Mouse (Mus musculus): Measurements from ENCODE around the gene Grid2.

Gene Grid2

DNA sequence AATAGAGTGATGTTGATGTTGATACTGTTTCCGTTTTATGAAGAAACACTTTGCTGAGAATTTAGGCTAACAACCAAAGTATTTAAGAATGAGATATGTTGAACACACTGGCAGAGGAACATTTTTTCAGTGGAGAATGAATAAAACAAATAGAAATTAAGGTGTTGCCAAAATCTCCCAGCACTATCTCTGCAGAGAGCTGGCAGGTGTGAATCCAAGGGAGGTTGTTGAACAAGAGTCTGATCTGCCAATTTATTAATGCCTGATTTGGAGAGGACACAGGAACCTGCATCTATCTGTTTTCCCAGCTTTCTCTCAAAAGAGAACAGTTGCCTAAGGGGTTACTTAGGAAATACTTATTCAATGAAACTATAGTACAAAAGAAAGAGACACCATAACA is 822.2 kb downstream of the Grid2 start:
- DNase-seq: no peak

DNA sequence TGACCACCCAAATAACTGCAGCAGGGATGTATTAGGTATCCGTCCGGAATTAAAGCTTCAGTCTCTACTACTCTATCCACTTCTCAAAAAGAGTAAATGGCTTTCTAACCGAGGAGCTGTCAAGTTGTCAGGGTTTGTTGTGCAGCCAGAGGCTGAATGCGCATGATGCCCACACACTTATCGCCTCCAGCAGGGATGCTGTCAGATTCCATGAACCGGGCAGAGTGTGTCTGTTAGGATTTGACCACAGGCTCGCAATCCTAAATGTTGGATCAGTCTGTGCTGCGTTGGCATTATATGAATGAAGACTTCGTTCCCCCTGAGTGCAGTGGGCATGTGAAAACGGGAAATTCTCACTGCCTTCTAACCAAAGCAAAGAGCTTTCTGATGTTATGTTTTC is 843.0 kb downstream of the Grid2 start:
- DNase-seq: no peak

DNA sequence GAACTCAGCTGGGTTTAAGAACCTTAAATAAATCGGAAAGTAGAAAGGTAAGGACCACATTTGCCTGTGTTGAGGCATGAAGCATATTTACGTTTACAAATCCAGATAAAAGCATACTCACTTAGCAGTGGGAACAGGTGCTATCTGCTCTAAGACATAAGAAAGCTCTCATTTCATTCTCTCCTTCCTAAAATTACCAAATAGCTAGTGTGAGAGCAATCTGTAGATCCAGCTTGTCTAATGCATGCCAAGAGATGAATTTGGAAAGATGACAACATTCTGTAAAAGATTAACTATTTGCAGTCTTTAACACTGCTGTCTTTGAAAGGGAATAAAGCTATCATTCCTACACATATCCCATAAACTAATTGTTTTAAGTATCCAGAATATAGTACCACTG is 858.9 kb downstream of the Grid2 start:
- no peak for DNase-seq

DNA sequence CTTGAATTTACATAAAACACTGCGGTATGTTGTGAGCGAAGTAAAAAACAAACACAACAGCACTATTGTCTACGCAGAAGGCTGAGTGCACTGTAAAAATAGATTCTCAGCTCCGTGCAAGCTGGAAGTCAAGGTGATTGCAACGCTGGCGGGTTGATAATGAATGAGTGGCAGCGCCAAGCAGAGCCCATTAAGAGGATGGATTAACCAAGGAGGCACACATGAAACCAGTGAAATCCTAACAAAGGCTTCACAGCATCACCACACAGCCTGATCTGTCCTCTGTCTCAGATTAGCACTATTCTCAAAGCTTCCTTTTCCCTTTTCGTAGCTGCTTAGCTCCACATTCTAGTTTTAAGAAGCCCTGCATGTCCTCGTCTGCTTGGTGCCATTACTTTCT is 880.6 kb downstream of the Grid2 start:
- DNase-seq: no peak

DNA sequence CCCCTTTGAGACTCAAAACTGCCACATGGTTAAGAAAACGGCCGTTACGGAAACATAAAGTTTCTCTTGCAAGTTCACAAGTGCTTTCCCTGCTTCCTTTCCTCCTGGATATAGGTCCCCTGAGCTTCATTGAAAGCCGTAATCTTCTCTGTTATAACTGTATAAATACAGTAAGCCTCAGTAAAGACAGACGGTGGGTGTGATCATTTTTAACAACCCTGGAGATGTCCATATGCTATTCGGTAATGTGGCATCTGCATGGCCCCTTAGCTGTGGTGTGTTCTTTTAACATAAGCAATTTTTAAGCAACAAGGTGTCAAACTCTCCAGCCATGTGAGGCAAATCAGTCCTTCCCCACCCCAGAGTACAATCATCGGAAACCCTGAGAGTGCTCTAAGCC is 892.9 kb downstream of the Grid2 start:
- no peak for DNase-seq

DNA sequence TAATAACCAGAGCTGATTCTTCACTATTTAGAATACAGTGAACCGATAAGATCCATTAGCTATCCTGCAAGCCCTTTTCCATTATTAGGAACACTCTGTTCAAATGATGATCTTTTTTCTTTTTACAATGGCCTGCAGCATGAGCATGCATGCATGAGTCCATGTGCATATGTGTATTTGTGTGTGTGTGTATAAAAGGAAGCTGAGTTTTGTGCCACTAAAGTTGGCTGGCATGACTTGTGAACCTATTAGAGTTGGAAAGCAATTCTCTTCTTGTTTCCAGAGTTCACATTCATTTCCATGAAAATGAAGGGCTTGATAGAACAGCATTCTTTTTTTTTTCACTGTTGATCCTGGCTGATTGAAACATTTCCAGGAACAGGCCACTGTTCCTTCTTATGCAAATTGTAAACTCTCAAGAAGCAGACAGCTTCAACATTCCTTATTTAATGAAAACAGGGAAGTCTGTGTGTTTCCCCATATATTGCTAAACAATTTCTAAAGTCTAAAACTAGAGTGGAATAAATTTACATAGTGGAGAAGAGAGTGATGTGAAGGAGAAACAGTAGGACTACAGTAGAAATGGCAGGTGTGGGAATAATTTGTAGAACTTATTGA is 919.4 kb downstream of the Grid2 start:
- no peak for DNase-seq

DNA sequence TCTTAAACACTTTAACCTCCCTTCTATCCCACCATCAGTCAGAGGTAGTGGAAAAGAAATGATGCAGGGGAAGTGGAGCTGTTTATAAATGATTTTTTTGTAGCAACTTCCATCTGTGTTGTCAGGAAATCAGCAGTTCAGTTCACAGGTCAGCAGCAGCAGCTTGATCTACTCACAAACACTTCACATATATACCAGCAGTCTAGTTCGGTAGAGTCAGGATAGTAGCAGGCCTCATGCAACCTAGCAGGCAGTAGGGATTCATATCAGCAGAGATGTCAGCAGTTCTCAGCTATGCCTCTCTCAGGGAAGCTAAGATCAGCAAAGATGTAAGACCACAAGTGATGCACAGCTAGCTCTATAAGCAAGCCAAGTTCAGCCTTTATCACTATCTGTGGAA is 938.0 kb downstream of the Grid2 start:
- no peak for DNase-seq

DNA sequence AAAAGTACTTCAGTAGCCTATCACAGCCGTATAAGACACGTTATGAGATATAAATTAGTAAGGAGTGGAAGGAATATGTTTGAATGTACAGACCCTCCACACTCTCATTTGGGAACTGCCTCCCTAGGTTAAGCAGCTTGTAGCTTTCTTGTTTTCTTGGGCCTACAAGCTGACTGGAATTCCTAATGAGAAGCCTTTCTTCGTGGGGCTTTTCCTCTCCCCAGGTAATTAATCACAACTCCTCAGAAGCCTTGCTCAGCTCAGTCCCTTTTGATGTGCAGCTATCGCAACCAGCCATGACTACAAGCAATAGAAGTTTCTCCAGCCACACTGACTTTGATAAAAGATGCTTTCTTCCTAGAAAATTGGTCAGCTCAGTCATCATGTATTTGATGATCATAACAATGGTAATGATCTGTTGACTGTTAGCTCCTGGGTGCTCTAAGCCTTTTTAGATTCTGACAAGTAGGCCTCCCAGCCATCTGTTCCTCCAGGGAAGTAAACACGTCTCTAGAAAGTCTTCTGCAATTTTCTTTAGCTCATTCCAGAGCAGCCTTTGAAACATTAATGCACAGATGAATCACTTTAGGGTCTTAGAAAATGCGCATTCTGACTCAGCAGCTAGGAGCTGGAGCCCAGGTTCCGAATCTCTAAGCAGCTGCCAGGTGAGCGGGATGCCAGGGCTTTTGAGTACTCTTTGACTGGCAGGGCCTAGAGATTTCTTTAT is 946.9 kb downstream of the Grid2 start:
- no peak for DNase-seq

DNA sequence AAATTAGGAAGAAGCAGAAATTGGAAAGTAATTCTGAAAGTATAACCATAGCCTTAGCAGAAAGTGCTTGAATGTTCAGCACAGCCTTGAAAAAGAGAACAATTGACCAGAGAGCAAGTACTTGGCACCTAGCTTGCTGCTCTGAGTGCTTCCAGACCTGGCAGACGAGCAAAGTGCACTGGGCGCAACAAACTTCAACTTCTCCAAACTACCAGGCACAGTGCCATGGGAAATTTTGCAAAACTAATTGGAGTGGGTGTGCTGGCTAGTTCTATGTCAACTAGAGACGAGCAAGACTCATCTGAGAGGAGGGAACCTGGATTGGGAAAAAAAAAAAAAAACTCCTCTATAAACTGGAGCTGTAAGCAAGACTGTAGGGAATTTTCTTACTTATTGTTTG is 980.7 kb downstream of the Grid2 start:
- no peak for DNase-seq

DNA sequence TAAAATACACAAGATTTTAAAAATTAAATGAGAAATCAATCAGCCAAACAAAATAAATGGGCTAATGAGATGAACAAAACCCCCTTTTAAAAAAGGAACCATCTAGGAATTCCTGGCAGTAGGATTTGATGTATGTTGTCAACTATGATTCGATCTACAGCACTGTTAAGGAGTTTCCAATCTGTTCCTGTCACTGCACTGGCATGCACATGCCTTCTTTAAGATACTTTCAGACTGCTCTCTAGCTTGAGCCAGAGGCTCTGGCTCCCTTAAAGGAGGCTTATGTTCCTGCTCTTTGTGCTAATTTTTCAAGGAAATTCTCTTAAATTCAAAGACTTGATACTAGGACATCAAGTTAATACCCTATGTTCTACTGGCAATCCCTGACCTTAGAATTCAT is 984.9 kb downstream of the Grid2 start:
- no peak for DNase-seq

DNA sequence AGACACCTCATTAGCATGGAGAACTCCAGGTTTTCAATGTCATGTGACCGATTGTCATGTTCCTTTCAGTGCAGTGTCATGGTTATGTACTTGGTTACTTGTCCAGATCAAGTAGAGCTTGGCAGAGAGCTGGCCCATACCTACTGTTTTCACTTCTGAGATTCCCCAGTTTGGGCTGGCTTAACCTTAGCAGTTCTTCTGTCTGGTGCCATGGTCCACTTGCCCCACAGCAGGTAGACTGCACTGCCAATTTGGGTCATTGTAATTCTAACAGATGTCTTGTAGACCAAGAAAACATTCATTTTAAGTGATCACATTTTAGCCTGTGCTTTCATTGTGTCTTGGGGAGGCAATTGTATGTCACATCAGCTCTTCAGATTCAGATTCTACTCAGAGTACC is 990.3 kb downstream of the Grid2 start:
- no peak for DNase-seq

DNA sequence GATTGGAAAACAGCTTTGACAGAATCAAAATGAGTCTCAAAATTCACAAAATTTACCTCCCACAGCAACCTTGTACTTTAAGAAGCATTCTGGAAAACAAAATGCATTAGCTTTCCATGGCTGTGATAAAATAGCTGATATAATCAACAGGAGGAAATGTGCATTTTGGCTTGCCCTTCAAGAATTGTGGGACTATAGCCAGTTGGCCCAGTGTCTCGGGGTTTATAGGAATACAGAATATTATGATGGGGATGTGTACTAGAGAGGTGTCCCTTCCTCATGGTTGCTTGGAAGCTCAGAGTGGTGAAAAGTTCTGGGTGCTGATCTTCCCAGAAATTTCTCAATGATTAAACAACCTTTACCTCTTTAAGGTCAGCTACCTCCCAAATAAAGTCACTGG is 995.4 kb downstream of the Grid2 start:
- DNase-seq: no peak

DNA sequence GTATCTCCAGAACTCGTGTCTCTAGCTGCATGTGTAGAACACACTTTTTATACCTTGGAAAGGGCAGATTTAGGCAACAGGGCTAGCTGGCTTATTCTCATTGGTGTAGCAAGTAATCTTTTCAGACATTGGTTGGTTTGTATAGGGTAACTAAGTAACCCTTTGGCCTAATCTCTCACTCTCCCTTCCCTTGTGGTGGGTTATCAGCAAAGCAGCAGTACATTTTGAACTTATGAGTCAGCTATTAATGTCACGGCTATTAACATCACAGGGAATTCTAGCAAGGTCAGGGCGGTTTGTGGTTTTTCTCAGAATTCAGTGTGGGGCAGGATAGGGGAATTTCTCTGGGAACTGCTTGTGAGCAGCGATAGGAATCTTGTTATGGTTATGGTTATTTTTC is 1007.8 kb downstream of the Grid2 start:
- no peak for DNase-seq

DNA sequence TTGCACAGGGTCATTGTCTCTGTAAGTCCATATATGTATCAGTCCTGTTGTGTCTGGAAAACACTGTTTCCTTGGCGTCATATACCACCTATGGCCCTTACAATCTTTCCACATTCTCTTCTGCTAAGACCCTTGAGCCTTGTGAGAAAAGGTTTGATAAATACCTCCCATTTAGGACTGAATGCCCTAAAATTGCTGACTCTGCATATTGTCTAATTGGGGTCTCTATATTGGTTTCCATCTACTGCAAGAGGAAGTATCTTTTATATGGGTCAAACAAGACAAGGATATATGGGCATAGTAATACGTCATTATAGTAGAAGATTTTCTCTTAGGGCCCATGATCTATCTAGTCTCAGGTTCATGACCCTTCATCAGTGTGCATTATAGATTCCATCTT is 1008.5 kb downstream of the Grid2 start:
- DNase-seq: no peak

DNA sequence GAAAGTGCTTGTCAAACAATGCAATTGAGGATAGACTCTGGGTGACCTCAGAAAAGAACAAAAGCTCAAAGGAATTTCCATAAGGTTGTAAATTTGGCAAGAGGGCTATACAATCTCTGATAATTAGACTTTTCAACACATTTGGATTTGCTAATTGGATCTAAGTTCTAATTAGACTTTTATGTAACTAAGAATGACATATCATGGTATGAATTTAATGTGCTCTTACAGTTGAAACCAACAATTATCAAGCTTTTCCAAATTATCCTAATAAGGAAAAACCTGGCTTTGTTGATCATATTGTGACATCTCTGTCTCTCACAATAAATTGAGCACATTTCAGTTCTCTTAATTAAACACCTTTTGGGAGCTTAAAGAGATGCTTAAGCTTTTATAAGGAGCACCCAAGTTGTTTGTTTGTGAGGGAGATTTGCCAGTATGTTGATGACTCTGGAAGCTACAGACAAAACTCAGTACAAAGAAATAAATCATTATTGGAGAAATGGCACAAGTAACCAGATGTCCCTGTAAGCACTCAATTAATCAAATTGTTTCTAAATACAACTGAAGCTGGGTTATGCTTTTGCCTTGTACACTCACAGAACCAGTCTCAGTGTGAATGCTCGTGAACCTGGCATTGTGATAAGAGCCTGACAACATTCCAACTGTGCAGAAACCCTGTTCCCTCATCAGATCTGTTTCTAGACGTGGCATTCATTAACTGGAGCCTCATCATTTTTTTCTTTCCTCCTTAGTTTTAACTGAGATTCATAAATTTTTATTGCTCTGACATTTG is 1018.8 kb downstream of the Grid2 start:
- DNase-seq: no peak

DNA sequence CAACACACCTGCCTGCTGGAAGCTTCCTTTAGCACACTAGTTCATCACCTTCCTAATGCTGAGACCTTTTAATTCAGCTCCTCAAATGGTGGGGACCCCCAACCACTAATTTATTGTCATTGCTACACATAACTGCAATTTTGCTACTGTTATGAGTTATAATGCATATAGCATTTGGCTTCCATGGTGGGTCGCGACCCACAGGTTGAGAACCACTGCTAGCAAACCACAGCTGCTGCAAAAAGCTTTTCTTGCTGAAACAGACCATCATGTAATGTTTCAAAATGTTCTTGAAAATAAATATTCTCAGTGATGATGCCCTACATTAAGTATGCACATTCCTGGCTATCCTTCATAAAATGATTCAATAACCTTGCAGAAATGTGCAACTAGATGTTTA is 1024.3 kb downstream of the Grid2 start:
- DNase-seq: no peak

DNA sequence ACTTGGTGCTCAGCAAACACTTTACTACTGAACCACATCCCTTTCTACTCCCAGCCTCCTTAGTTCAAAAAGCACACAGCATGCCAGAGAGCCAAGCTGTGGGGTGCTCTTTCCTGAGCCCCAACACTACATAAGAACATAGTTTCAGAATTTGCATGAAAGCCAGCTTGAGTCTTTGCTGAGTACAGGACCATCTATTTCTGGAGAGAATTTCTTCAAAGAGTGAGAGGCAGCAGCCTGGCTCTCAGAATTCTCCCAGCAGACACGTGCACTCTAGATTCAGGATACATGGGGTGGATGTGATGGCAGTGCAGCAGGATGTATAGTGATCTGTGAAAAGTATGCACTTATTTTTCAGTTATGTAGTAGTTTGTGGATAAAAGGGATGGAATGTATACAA is 1038.1 kb downstream of the Grid2 start:
- DNase-seq: no peak

DNA sequence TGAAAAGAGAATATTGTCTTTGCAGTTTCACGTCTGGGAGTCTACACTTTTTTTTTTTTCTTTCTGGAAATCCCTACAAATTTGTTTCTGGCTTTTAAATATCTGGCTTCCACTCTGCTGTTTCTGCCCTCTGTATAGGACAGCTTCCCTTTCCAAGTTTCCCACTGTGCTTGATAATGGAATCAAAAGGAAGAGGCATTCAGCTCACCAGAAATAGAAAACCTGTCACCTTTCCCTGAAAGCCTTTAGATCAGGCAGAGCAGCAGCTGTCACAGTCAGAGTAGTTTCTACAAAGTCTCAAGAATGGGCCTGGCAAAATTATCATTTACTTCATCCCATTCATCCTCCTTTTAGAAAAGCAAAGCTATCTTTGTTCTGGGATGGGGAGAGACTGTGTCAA is 1042.0 kb downstream of the Grid2 start:
- no peak for DNase-seq

DNA sequence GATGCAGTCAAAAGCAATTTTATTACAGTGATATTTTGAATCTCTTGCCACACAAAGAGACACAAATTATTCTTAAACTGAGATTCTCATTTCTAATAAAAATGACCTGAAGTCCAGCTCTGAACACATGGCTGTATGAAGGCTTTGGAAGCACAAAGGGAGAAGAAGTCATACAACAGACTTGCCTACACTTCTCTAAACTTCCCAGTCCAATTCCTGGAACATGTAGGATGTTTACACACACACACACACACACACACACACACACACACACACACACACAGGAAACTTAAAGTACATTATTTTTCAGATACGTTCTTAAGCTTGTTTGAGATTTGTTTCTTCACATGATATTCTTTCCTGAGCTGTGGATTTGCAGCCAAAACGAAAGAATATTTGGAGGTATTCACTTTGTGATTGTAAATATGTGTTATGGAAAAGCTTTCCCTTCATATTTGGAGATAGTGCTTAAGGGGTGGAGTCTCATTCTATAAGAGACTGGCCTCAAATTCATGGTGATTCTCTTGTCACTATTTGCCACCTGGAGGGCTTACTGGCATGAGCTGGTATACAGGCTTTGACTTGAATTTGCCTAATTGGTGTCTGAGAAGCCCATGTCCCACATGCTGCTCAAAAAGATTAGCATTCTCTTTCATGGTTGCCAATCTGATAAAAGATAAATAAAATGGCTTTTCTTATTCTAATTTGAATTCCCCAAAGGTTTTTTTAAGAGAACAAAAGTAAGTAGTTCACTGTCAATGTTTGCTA is 1049.2 kb downstream of the Grid2 start:
- DNase-seq: no peak

DNA sequence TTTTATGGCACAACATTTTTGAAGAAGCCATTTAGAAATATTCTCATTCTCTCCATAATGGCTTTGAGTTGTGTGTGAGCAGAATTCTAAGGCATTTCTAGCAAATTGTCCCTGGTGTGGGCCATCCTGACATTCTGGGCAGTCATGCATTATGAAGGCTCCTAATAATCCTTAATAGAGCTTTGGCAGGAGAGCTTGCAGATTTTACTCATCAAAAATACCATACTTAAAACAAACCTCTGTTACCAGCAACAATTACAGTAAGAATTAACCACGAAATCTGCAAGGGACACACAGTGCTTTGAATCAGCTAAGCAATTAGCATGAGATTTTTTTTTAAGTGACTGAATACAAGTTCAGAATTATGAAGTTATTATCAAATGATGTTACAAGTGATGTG is 1053.0 kb downstream of the Grid2 start:
- no peak for DNase-seq

DNA sequence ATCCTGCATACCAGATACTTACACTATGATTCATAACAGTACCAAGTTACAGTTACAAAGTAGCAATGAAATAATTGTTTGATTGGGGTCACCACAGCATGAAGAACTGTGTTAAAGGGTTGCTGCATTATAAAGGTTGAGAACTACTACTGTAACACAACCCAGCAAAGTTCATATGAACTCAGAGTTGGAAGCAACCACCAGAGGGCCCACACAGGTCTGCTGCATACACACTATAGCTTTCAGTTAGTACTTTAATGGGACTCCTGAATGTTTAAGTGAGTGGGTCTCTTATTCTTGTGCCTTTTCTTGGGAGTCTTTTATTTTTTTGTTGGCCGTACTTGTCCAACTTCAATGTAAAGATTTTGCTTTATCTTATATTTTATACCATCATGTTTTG is 1057.5 kb downstream of the Grid2 start:
- no peak for DNase-seq

DNA sequence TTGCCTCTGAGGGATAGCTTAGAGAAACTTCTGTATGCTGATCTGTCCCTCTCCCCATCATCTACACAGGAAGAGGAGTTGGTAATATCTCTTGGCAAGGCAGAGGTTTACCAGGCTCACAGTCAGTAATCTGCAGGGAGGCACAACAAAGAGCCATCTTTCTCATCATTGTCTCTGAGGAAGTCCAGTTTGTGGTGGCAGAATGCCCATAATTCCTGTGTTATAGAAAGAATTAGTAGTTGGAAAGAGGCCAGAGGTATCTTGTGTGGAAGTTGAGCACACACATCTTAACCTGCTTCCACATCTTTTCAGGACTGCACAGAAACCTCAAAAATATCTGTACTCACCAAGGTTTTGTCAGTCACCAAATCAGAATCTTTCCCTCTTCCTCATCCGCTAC is 1071.3 kb downstream of the Grid2 start:
- DNase-seq: no peak

DNA sequence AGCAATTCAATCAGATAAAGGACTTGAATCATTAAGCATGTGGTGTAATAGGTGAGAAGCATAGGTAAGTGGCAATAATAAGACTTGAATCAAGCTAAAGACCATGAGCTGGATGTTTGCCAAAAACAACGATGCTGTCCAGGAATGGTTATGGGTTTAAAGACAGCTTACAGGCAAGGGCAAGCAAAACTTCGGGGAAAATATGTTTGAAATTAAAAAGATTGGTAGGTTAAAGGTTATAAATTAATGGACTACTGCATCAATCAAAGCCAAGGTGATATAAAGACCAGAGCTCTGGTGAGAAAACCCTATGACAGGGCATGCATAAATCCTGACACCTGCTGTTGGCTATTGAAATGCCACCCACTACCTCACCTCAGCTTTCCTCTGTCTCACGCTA is 1072.2 kb downstream of the Grid2 start:
- DNase-seq: no peak

Data from spleen, adult 18-20 months (tissue).